In the genomic region with DNA sequence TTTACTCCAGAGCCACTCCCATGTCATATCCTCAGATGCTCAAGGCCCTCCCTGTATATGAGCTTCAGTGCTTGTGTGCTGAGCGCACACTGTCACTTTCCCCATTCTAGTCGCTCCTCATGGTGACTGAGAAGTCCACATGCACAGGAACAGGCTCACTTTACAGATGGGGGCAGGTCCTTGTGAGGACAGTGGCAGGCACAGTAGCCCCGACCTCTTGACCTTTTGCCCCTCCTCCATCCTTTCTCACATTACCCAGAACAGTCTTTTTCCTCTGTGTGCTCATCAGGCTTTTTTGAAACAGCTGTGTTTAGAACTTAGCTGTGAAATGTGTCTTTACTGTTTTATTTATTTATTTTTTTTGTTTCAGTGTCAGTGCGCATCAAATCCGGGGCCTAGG, we compare ENCODE assay signal across 24 mouse cellular contexts. TPM values are rescaled to one million over a fixed set of nuclear protein-coding genes. Genes with fewer than 3 reads are reported as not detected.
DNase-seq lines count a peak whose midpoint lies in the region; ATAC-seq and TF ChIP-seq lines count a peak whose summit lies in the region.
"Had no signal": no experiment of that assay in that cellular context is flagged by ENCODE, and none has a peak within 500 bp of the region (broad histone marks: within the 10 kb centered on the region; RNA-seq: fewer than 3 reads in every experiment).

No protein-coding gene starts in this region.

- no peak for TF ChIP-seq CTCF in kidney, postnatal 0 days (IDR thresholded peaks at IDR 0.05; ENCODE audit: low read depth)

- DNase-seq in hindbrain, embryonic 10.5 days (ENCODE audit: low spot score): peak; percentile 27
- peak; percentile 2 for DNase-seq in kidney, postnatal 0 days (ENCODE audit: low spot score)
- no peak for DNase-seq in kidney, postnatal 14 days
- peak; percentile 41 for DNase-seq in embryonic facial prominence, embryonic 10.5 days (ENCODE audit: low spot score)
- DNase-seq in cerebellum, adult 8-10 months: no peak
- no peak for DNase-seq in left cerebral cortex, postnatal 4 days
- DNase-seq: adrenal gland, postnatal 10 days; adrenal gland, postnatal 36 days; cerebellum, adult 18-20 months; cerebellum, adult 9-11 months; cerebellum, postnatal 25 days; forebrain, postnatal 0 days; gastrocnemius, postnatal 25 days; heart, adult 18-20 months; heart, postnatal 10 days; heart, postnatal 36 days had no signal

- no peak overlapping the region for H3K9ac ChIP-seq in hindbrain, embryonic 12.5 days
- no peak overlapping the region for H3K9ac ChIP-seq in kidney, postnatal 0 days (ENCODE audit: low read depth, low read length)
- H3K9ac ChIP-seq in neural tube, embryonic 15.5 days (replicated peaks): no peak overlapping the region
- H3K9ac ChIP-seq: forebrain, postnatal 0 days; heart, embryonic 12.5 days; heart, embryonic 15.5 days; hindbrain, embryonic 15.5 days had no signal

- peaks cover 3% of the 10 kb centered on the region; the same call in 1 of the 2 replicates for H3K4me1 ChIP-seq in hindbrain, embryonic 10.5 days (replicated peaks)
- H3K4me1 ChIP-seq in hindbrain, embryonic 12.5 days: no peaks in the 10 kb centered on the region
- H3K4me1 ChIP-seq in kidney, postnatal 0 days (replicated peaks; ENCODE audit: insufficient read depth, low read length): no peaks in the 10 kb centered on the region
- peaks cover 11% of the 10 kb centered on the region for H3K4me1 ChIP-seq in embryonic facial prominence, embryonic 10.5 days
- no peaks in the 10 kb centered on the region for H3K4me1 ChIP-seq in neural tube, embryonic 15.5 days
- H3K4me1 ChIP-seq: hindbrain, embryonic 15.5 days had no signal

- no peaks in the 10 kb centered on the region for H3K9me3 ChIP-seq in hindbrain, embryonic 10.5 days
- H3K9me3 ChIP-seq in hindbrain, embryonic 12.5 days (replicated peaks): no peaks in the 10 kb centered on the region
- H3K9me3 ChIP-seq in kidney, postnatal 0 days (replicated peaks; ENCODE audit: low read length): no peaks in the 10 kb centered on the region
- no peaks in the 10 kb centered on the region for H3K9me3 ChIP-seq in embryonic facial prominence, embryonic 10.5 days
- H3K9me3 ChIP-seq in neural tube, embryonic 15.5 days (replicated peaks): no peaks in the 10 kb centered on the region
- H3K9me3 ChIP-seq: heart, embryonic 12.5 days; heart, embryonic 15.5 days; hindbrain, embryonic 15.5 days had no signal

- intact Hi-C loops in left cerebral cortex, postnatal 4 days (cut with DNase I): no loop called here

- no peaks in the 10 kb centered on the region for H3K27me3 ChIP-seq in hindbrain, embryonic 10.5 days (ENCODE audit: insufficient read depth, poor library complexity, severe bottlenecking)
- H3K27me3 ChIP-seq in hindbrain, embryonic 12.5 days: no peaks in the 10 kb centered on the region
- no peaks in the 10 kb centered on the region for H3K27me3 ChIP-seq in kidney, postnatal 0 days (ENCODE audit: insufficient read depth, low read length)
- H3K27me3 ChIP-seq in embryonic facial prominence, embryonic 10.5 days (replicated peaks; ENCODE audit: low read depth, poor library complexity, severe bottlenecking): no peaks in the 10 kb centered on the region
- no peaks in the 10 kb centered on the region for H3K27me3 ChIP-seq in neural tube, embryonic 15.5 days (replicated peaks)
- H3K27me3 ChIP-seq: heart, embryonic 12.5 days; heart, embryonic 15.5 days; hindbrain, embryonic 15.5 days had no signal

- peaks cover 68% of the 10 kb centered on the region for H3K36me3 ChIP-seq in hindbrain, embryonic 10.5 days
- peaks cover 55% of the 10 kb centered on the region for H3K36me3 ChIP-seq in hindbrain, embryonic 12.5 days
- H3K36me3 ChIP-seq in kidney, postnatal 0 days (ENCODE audit: insufficient read depth, low read length): peaks cover 53% of the 10 kb centered on the region
- H3K36me3 ChIP-seq in embryonic facial prominence, embryonic 10.5 days (replicated peaks): peaks cover 73% of the 10 kb centered on the region
- H3K36me3 ChIP-seq in neural tube, embryonic 15.5 days: peaks cover 67% of the 10 kb centered on the region

- no peak for ATAC-seq in hindbrain, embryonic 12.5 days (ENCODE audit: low FRiP score)
- ATAC-seq in kidney, postnatal 0 days (replicated peaks; ENCODE audit: low FRiP score, low read depth): no peak
- ATAC-seq in neural tube, embryonic 15.5 days (ENCODE audit: low FRiP score): no peak
- ATAC-seq: activated CD4-positive, CD25-positive, alpha-beta regulatory T cell, adult 4 months; forebrain, embryonic 14.5 days; forebrain, postnatal 0 days had no signal

- WGBS in hindbrain, embryonic 10.5 days: 63% methylated on average over 5 of the region's 5 CpGs
- 60% methylated on average over 5 of the region's 5 CpGs for WGBS in hindbrain, embryonic 12.5 days
- WGBS in kidney, postnatal 0 days: 51% methylated on average over 5 of the region's 5 CpGs
- 50% methylated on average over 5 of the region's 5 CpGs for WGBS in embryonic facial prominence, embryonic 10.5 days
- 69% methylated on average over 5 of the region's 5 CpGs for WGBS in neural tube, embryonic 15.5 days

- H3K4me2 ChIP-seq in hindbrain, embryonic 12.5 days (replicated peaks): no peak overlapping the region
- H3K4me2 ChIP-seq in kidney, postnatal 0 days (ENCODE audit: low read length): no peak overlapping the region
- no peak overlapping the region for H3K4me2 ChIP-seq in neural tube, embryonic 15.5 days
- H3K4me2 ChIP-seq: heart, embryonic 12.5 days; heart, embryonic 15.5 days; hindbrain, embryonic 15.5 days had no signal

- H3K4me3 ChIP-seq in hindbrain, embryonic 10.5 days: no peak overlapping the region
- no peak overlapping the region for H3K4me3 ChIP-seq in hindbrain, embryonic 12.5 days
- no peak overlapping the region for H3K4me3 ChIP-seq in kidney, postnatal 0 days (replicated peaks; ENCODE audit: low read depth, low read length)
- no peak overlapping the region for H3K4me3 ChIP-seq in embryonic facial prominence, embryonic 10.5 days
- H3K4me3 ChIP-seq in neural tube, embryonic 15.5 days (replicated peaks): no peak overlapping the region
- H3K4me3 ChIP-seq: heart, embryonic 12.5 days; heart, embryonic 15.5 days; hindbrain, embryonic 15.5 days had no signal

- H3K27ac ChIP-seq in hindbrain, embryonic 10.5 days: no peak overlapping the region
- no peak overlapping the region for H3K27ac ChIP-seq in hindbrain, embryonic 12.5 days
- no peak overlapping the region for H3K27ac ChIP-seq in kidney, postnatal 0 days
- H3K27ac ChIP-seq in embryonic facial prominence, embryonic 10.5 days (replicated peaks): no peak overlapping the region
- no peak overlapping the region for H3K27ac ChIP-seq in neural tube, embryonic 15.5 days (replicated peaks)
- H3K27ac ChIP-seq: heart, embryonic 15.5 days; hindbrain, embryonic 15.5 days had no signal

RNA-seq across cellular contexts. Expression of a gene that starts 10.2 kb away (rescaled TPM):
- polyA plus RNA-seq in hindbrain, embryonic 10.5 days (2016; fragmentation: Nextera tagmentation; extraction: Ambion mirVana): 27.7 and 30.0 TPM in 2 replicates
- 41.5 and 43.5 TPM in 2 replicates for polyA plus RNA-seq in hindbrain, embryonic 12.5 days (2016; fragmentation: Nextera tagmentation; extraction: Ambion mirVana)
- polyA plus RNA-seq in kidney, postnatal 0 days (2015; fragmentation: Nextera tagmentation; extraction: Ambion mirVana): 30.4 and 31.7 TPM in 2 replicates
- polyA plus RNA-seq in embryonic facial prominence, embryonic 10.5 days (2016; fragmentation: Nextera tagmentation; extraction: Ambion mirVana): 30.8 and 32.0 TPM in 2 replicates
- polyA plus RNA-seq in neural tube, embryonic 15.5 days (2015; fragmentation: Nextera tagmentation; extraction: Ambion mirVana): 30.1 and 34.0 TPM in 2 replicates
- total RNA-seq in left cerebral cortex, postnatal 4 days (2021): 10 to 100 TPM; 41.2 to 42.6 TPM

RNA-seq across cellular contexts. Expression of a gene that starts 28.7 kb away (rescaled TPM):
- polyA plus RNA-seq in hindbrain, embryonic 10.5 days (2016; fragmentation: Nextera tagmentation; extraction: Ambion mirVana): 91.4 and 93.2 TPM in 2 replicates
- polyA plus RNA-seq in hindbrain, embryonic 12.5 days (2016; fragmentation: Nextera tagmentation; extraction: Ambion mirVana): 91.5 and 91.9 TPM in 2 replicates
- 67.6 and 68.4 TPM in 2 replicates for polyA plus RNA-seq in kidney, postnatal 0 days (2015; fragmentation: Nextera tagmentation; extraction: Ambion mirVana)
- 96.2 and 98.1 TPM in 2 replicates for polyA plus RNA-seq in embryonic facial prominence, embryonic 10.5 days (2016; fragmentation: Nextera tagmentation; extraction: Ambion mirVana)
- 99.8 and 109 TPM in 2 replicates for polyA plus RNA-seq in neural tube, embryonic 15.5 days (2015; fragmentation: Nextera tagmentation; extraction: Ambion mirVana)
- 100 to 1,000 TPM; 123 to 134 TPM for total RNA-seq in left cerebral cortex, postnatal 4 days (2021)

RNA-seq across cellular contexts. Expression of a gene that starts 40.1 kb away (rescaled TPM):
- polyA plus RNA-seq in hindbrain, embryonic 10.5 days (2016; fragmentation: Nextera tagmentation; extraction: Ambion mirVana): 1.3 and 3.0 TPM in 2 replicates
- 3.0 and 3.5 TPM in 2 replicates for polyA plus RNA-seq in hindbrain, embryonic 12.5 days (2016; fragmentation: Nextera tagmentation; extraction: Ambion mirVana)
- polyA plus RNA-seq in kidney, postnatal 0 days (2015; fragmentation: Nextera tagmentation; extraction: Ambion mirVana): 0.79 and 1.1 TPM in 2 replicates
- polyA plus RNA-seq in embryonic facial prominence, embryonic 10.5 days (2016; fragmentation: Nextera tagmentation; extraction: Ambion mirVana): 2.5 and 3.0 TPM in 2 replicates
- 1.8 and 1.9 TPM in 2 replicates for polyA plus RNA-seq in neural tube, embryonic 15.5 days (2015; fragmentation: Nextera tagmentation; extraction: Ambion mirVana)
- 1 to 10 TPM in 1 of 2 experiments, under 1 TPM in 1; 0.92 to 1.4 TPM for total RNA-seq in left cerebral cortex, postnatal 4 days (2021)
- total RNA-seq: common myeloid progenitor, adult 5-6 weeks had no signal

Comparison
In these comparisons a context has a peak if more than half of its experiments do, and no peak if none do; other contexts are left out.
1. DNase-seq: peak in hindbrain, embryonic 10.5 days (single experiment), kidney, postnatal 0 days (single experiment) and embryonic facial prominence, embryonic 10.5 days (single experiment); none in kidney, postnatal 14 days (single experiment), cerebellum, adult 8-10 months (single experiment) and left cerebral cortex, postnatal 4 days (single experiment).